Mouse (Mus musculus): ENCODE results near the gene Scgb2b15. TPM values are rescaled to one million over a fixed set of nuclear protein-coding genes. Genes with fewer than 3 reads are reported as not detected.
"Not testable (repeated sequence)": the region's sequence is repeated elsewhere in the genome, so short reads cannot be mapped to it uniquely, and the experiment has no call there.

Gene Scgb2b15
- total RNA-seq (2021), result not detected
- long read RNA-seq, result 0 reads

GRCm38 (mm10) chr7:32829562-32829961 is at the start of gene Scgb2b15:
TSS of gene Scgb2b15 (minus strand) at chr7:32829662.
- DNase-seq (ENCODE audit: low spot score in 2 of 2), result not testable (repeated sequence)

- DNase-seq (ENCODE audit: low spot score in 2 of 2), result not testable (repeated sequence)
These were observed 6.8 kb upstream of the Scgb2b15 start, which contains the start of gene Scgb1b15 for GRCm38 (mm10) chr7:32836254-32836653. TSS of gene Scgb1b15 (plus strand) at chr7:32836554.

Other genes starting within 250 kb of the Scgb2b15 start
- not detected for gene Scgb1b15, start 6.9 kb upstream of the Scgb2b15 start, total RNA-seq (2021)
- not detected for gene Scgb2b17, start 226.9 kb upstream of the Scgb2b15 start, total RNA-seq (2021)
- gene Scgb1b17, start 233.8 kb upstream of the Scgb2b15 start, total RNA-seq (2021), result not detected

Data from layer of hippocampus, postnatal 10 days (tissue).